Mouse (Mus musculus): ENCODE measurements at regions not wholly inside any gene's neighbourhood (a gene's known extent, or its start where the extent isn't known, plus 50 kb on each side); places are given as distances from the start of the nearest gene placed in this dataset.
A peak's percentile ranks its signal among the peaks of the same experiment; 100 is the strongest.

GRCm38 (mm10) chr12:45833871-45834270, 759.4 kb upstream of the Stxbp6 start:
- Histone ChIP-seq H3K9ac (ENCODE audit: low read depth, poor library complexity, severe bottlenecking) (no peak overlapping the region), H3K9me3 (replicated peaks; ENCODE audit: control insufficient read depth, insufficient read depth, low read length, poor library complexity, severe bottlenecking) (no peaks in the 10 kb centered on the region), H3K4me3 (ENCODE audit: low read depth, low read length) (no peak overlapping the region), H3K36me3 (ENCODE audit: control insufficient read depth, insufficient read depth, low read length, poor library complexity, severe bottlenecking) (no peaks in the 10 kb centered on the region), H3K27me3 (ENCODE audit: control insufficient read depth, insufficient read depth, low read length, poor library complexity, severe bottlenecking) (no peaks in the 10 kb centered on the region), H3K4me1 (ENCODE audit: control insufficient read depth, insufficient read depth, low read length) (peaks cover 2% of the 10 kb centered on the region), H3K27ac (ENCODE audit: insufficient read depth, low read length) (peak overlapping the region; percentile 65; the same call in 1 of the 2 replicates)
- TF ChIP-seq EP300 (IDR thresholded peaks at IDR 0.05; ENCODE audit: insufficient read depth, low read depth, low read length) = no peak
- TF ChIP-seq CTCF (IDR thresholded peaks at IDR 0.05; ENCODE audit: low read depth, low read length) = no peak
- TF ChIP-seq POLR2A (IDR thresholded peaks at IDR 0.05; ENCODE audit: insufficient read depth, low read length) = no peak

- Histone ChIP-seq H3K9me3 (replicated peaks; ENCODE audit: control insufficient read depth, insufficient read depth, low read length, poor library complexity, severe bottlenecking) (no peaks in the 10 kb centered on the region), H3K27ac (ENCODE audit: insufficient read depth, low read length) (peak overlapping the region; percentile 65; the same call in 1 of the 2 replicates), H3K27me3 (ENCODE audit: control insufficient read depth, insufficient read depth, low read length, poor library complexity, severe bottlenecking) (no peaks in the 10 kb centered on the region), H3K36me3 (ENCODE audit: control insufficient read depth, insufficient read depth, low read length, poor library complexity, severe bottlenecking) (no peaks in the 10 kb centered on the region), H3K4me3 (ENCODE audit: low read depth, low read length) (no peak overlapping the region), H3K9ac (ENCODE audit: low read depth, poor library complexity, severe bottlenecking) (no peak overlapping the region), H3K4me1 (ENCODE audit: control insufficient read depth, insufficient read depth, low read length) (peaks cover 2% of the 10 kb centered on the region)
- TF ChIP-seq EP300 (IDR thresholded peaks at IDR 0.05; ENCODE audit: insufficient read depth, low read depth, low read length) (no peak), POLR2A (IDR thresholded peaks at IDR 0.05; ENCODE audit: insufficient read depth, low read length) (no peak)
These were observed 758.9 kb upstream of the Stxbp6 start for GRCm38 (mm10) chr12:45833414-45833762.

- Histone ChIP-seq H3K27ac (ENCODE audit: insufficient read depth, low read length) (peak overlapping the region; percentile 19; the same call in 1 of the 2 replicates), H3K27me3 (ENCODE audit: control insufficient read depth, insufficient read depth, low read length, poor library complexity, severe bottlenecking) (no peaks in the 10 kb centered on the region), H3K9me3 (replicated peaks; ENCODE audit: control insufficient read depth, insufficient read depth, low read length, poor library complexity, severe bottlenecking) (no peaks in the 10 kb centered on the region), H3K4me3 (ENCODE audit: low read depth, low read length) (no peak overlapping the region), H3K9ac (ENCODE audit: low read depth, poor library complexity, severe bottlenecking) (no peak overlapping the region), H3K36me3 (ENCODE audit: control insufficient read depth, insufficient read depth, low read length, poor library complexity, severe bottlenecking) (no peaks in the 10 kb centered on the region), H3K4me1 (ENCODE audit: control insufficient read depth, insufficient read depth, low read length) (peaks cover 2% of the 10 kb centered on the region)
- no peak for TF ChIP-seq CTCF (IDR thresholded peaks at IDR 0.05; ENCODE audit: low read depth, low read length)
- no peak for TF ChIP-seq EP300 (IDR thresholded peaks at IDR 0.05; ENCODE audit: insufficient read depth, low read depth, low read length)
- no peak for TF ChIP-seq POLR2A (IDR thresholded peaks at IDR 0.05; ENCODE audit: insufficient read depth, low read length)
These were observed 758.3 kb upstream of the Stxbp6 start for GRCm38 (mm10) chr12:45832671-45833413.

- Histone ChIP-seq H3K4me3 (ENCODE audit: low read depth, low read length) (no peak overlapping the region), H3K36me3 (ENCODE audit: control insufficient read depth, insufficient read depth, low read length, poor library complexity, severe bottlenecking) (no peaks in the 10 kb centered on the region), H3K27me3 (ENCODE audit: control insufficient read depth, insufficient read depth, low read length, poor library complexity, severe bottlenecking) (no peaks in the 10 kb centered on the region), H3K4me1 (ENCODE audit: control insufficient read depth, insufficient read depth, low read length) (no peaks in the 10 kb centered on the region), H3K9ac (ENCODE audit: low read depth, poor library complexity, severe bottlenecking) (no peak overlapping the region), H3K27ac (ENCODE audit: insufficient read depth, low read length) (no peak overlapping the region), H3K9me3 (replicated peaks; ENCODE audit: control insufficient read depth, insufficient read depth, low read length, poor library complexity, severe bottlenecking) (no peaks in the 10 kb centered on the region)
- TF ChIP-seq POLR2A (IDR thresholded peaks at IDR 0.05; ENCODE audit: insufficient read depth, low read length) = no peak
- TF ChIP-seq EP300 (IDR thresholded peaks at IDR 0.05; ENCODE audit: insufficient read depth, low read depth, low read length) = no peak
- TF ChIP-seq CTCF (IDR thresholded peaks at IDR 0.05; ENCODE audit: low read depth, low read length) = no peak
These were observed 750.4 kb upstream of the Stxbp6 start for GRCm38 (mm10) chr12:45824861-45825260.

All from ES-Bruce4 (cell line).